In the genomic region with DNA sequence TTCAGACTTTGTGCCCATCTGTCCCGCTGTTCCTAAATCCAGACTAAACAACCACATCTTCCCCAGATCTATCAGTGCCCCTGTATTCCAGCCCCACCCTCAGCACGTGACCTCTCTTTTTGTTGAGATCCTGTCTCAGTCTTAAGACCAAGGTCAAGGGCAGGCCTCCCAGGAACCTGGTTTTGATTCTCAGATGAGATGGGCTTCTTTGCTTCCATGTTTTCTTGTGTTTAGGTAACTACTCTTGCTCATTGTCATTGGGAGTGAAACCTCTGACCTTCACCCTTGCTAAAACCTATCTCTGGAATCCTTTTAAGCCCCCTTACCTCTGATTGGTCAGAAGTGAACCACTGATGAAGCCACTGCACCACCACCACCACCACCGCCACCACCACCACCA, we compare ENCODE assay signal across 35 mouse cellular contexts.
"Had no signal": no experiment of that assay in that cellular context is flagged by ENCODE, and none has a peak within 500 bp of the region (broad histone marks: within the 10 kb centered on the region; RNA-seq: fewer than 3 reads in every experiment).

No protein-coding gene starts in this region.

- H3K4me2 ChIP-seq: heart, embryonic 11.5 days; heart, embryonic 12.5 days; heart, embryonic 13.5 days; heart, embryonic 15.5 days; hindbrain, embryonic 12.5 days; hindbrain, embryonic 13.5 days; hindbrain, embryonic 14.5 days; hindbrain, embryonic 15.5 days; intestine, embryonic 15.5 days; kidney, embryonic 15.5 days had no signal

- H3K4me1 ChIP-seq: heart, embryonic 12.5 days; heart, embryonic 13.5 days; heart, embryonic 15.5 days had no signal

- ATAC-seq: hindbrain, embryonic 16.5 days; hindbrain, postnatal 0 days; inflammation-experienced regulatory T-cells, adult 6 months; intestine, embryonic 15.5 days; intestine, embryonic 16.5 days; intestine, postnatal 0 days had no signal

- H3K27me3 ChIP-seq: heart, embryonic 15.5 days; hindbrain, embryonic 13.5 days; hindbrain, embryonic 15.5 days; intestine, embryonic 15.5 days; kidney, embryonic 15.5 days had no signal

- H3K9ac ChIP-seq: heart, embryonic 12.5 days; heart, embryonic 13.5 days; heart, embryonic 15.5 days; hindbrain, embryonic 12.5 days; hindbrain, embryonic 13.5 days; hindbrain, embryonic 14.5 days; hindbrain, embryonic 15.5 days; intestine, embryonic 15.5 days; kidney, embryonic 15.5 days had no signal

- H3K36me3 ChIP-seq: heart, embryonic 12.5 days; heart, embryonic 13.5 days; heart, embryonic 15.5 days; hindbrain, embryonic 10.5 days; hindbrain, embryonic 12.5 days; hindbrain, embryonic 15.5 days; intestine, embryonic 15.5 days; kidney, embryonic 15.5 days had no signal

- H3K4me3 ChIP-seq: heart, embryonic 12.5 days; heart, embryonic 13.5 days; heart, embryonic 15.5 days; hindbrain, embryonic 10.5 days; hindbrain, embryonic 12.5 days; hindbrain, embryonic 13.5 days; hindbrain, embryonic 15.5 days; intestine, embryonic 15.5 days; kidney, embryonic 15.5 days; layer of hippocampus, adult 2 months; left cerebral cortex, adult 2 months had no signal

- H3K9me3 ChIP-seq: intestine, embryonic 15.5 days; kidney, embryonic 15.5 days had no signal

- DNase-seq: heart, postnatal 10 days; heart, postnatal 14 days; heart, postnatal 36 days; heart, postnatal 4 days; kidney, adult 11 months; kidney, adult 18-20 months; kidney, adult 2 months; kidney, adult 8-10 months; kidney, adult 9 months; kidney, postnatal 10 days; kidney, postnatal 14 days; kidney, postnatal 25 days; kidney, postnatal 36 days; kidney, postnatal 4 days; layer of hippocampus, adult 9-11 months; layer of hippocampus, postnatal 36 days had no signal

- H3K27ac ChIP-seq: heart, embryonic 13.5 days; heart, embryonic 15.5 days; hindbrain, embryonic 10.5 days; hindbrain, embryonic 12.5 days; hindbrain, embryonic 13.5 days; hindbrain, embryonic 14.5 days; hindbrain, embryonic 15.5 days; hindbrain, postnatal 0 days; intestine, embryonic 15.5 days; kidney, embryonic 15.5 days; kidney, postnatal 0 days; layer of hippocampus, adult 2 months; left cerebral cortex, adult 2 months had no signal
